Mouse (Mus musculus) 3134 (cell line): Measurements from ENCODE around the gene Cltc.

Experiments
- DNase-seq: peaks from one replicate; pipeline ENCODE4 v3.0.0-alpha.2; 2011; ENCODE audit warnings: low spot score; ENCODE audit not compliant: insufficient read length; ENCODE audit errors: extremely low read depth

Cltc gene

DNA sequence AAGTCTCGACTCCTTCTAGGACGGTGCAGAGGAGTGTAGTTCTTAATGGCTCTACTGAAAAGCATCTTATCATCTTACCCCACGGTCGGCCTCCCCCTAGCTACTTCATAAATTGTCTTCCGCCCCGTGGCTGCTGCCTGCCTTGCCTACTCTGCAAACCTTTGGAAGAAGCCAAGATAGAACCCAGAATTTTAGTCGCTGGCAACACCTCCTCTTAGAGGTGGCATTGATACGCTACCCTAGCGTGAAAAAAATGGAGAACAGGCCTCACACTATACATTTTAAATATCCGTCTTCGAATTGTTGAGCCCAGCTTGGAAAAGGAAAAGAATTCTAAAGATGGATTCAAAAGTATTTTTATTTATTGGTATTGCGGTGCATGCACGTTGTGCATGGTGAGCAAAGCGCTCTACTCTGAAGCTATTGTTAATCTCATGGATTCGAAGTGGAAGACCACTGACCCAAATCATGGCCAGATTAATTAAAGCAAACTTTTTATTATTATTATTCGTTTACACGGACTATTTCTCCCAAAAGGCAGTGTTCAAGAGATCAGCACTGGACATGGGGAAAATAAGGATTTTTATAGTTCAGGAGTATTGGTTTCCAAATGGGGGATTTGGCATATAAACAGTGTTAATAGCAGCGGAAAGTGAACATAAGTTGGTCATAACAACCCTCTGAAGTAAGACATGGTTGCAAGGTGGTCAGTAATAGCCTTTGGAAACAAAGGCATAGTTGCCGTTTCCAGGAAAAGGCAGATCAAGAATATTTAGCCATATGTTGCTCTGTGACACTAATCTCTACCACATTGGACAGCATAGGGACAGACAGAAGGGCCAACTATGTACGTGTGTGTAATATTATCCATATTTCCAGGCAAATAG lies 73.0 kb downstream of the Cltc start:
- no peak for DNase-seq

DNA sequence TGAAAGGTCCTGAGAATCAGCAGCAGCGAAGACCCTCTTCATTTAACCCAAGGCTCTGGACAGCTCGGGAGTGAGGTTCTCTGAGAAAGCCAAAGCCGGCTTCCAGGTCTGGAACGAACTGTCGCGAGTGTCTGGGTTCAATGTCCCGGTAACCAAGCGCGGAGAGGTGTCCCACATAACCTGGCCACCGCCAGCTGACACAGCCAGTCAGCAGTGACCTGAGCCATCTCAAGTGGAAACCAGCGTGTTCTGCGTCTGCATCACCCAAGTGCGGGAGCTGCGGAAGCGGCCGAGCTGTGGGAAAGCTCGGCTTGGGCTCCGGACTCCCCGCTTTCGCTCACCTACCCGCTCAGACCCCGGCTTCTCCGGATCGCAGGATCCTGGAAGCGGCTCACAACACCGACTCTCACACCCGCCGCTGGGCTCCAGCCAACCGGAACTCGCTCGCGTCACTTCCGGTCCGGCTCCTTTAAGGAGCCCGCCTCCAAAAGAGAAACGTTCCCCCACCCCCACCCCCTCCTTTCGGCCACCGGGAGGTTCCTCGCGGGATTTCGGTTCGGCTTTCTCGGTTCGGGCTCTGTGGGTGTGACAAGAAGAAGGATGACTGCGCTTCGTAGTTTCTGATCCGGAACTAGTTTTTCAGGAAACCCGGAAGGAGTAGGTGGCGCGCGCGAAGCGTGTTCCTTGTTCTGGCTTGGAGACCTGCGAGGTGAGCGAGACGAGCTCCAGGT lies 73.8 kb downstream of the Cltc start, which contains the start of the genes Vmp1 and Ptrh2:
Gene Vmp1 (minus strand): TSS at position 442 of the 731 bp plus-strand sequence.
Gene Ptrh2 (plus strand): TSS at position 591 of the 731 bp plus-strand sequence.
- peak; percentile 100 for DNase-seq

DNA sequence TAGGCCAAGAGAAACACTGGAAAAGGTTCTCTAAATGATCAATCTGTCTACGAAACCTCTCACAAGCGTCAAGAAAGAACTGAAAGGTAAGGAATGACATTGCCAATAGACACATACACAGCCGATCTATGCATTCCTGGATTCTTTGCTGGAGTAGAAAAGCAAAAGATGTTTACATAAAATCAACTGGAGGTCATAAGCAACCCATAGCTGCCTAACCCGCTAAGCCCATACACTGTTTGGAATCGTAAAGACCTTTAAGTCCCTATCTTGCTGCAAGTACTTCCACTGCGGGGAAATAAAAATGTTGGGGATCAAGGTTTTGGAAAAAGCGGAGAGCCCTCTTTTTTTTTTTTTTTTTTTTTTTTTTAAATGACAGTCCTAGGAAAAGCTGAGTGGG lies 74.5 kb downstream of the Cltc start:
- DNase-seq = no peak

DNA sequence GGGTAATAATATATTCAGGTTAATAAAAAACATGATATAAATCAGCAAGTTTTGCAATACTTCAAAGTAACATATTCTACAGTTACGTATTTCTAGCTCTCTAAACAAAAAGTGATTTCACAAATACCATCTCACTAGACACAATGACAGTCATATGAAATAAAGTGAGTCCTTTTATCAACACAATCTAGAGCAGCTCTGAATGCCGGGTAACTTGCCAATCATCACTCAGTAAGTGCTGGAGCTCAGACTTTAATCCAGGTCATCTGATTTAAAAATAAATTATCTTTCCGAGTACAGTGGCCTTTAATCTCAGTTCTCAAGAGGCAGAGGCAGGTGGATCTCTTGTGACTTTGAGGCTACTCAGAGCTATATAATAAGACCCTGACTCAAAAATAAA lies 75.9 kb downstream of the Cltc start:
- DNase-seq = no peak

DNA sequence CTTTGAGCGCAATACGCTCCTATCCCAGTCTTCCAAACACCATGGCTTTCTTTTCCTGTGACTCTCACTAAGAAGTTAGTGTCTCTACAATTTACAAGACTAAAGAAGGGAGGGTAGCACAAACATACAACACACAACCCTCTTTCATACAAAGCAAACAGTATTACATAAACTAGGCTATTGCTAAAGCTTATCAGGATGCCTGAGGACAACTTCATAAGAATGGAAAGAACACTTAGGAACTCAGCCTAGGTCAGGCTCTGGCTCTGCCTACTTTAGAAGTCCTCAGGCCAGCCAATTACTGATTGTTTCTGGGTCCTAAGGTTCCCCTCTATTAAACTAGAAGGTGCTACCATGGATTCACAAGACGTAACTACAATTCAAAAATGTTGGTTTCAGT lies 76.6 kb downstream of the Cltc start:
- DNase-seq = no peak

DNA sequence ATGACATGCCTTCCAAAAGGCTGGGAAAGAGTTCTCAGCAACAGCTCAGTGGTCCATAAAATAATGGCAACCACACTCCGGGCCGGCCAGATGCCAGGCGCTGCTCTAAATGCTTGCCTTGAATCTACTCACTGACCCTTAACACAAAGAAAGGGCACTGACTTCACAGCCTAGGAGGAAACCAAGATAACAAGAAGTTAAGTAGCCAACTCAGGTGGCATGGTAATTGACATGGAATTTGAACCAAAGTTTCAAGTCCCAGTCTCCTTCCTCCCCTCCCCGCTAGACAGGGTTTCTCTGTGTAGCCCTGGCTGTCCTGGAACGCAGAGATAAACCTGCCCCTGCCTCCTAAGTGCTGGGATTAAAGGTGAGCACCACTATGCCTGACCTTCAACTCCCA lies 78.4 kb downstream of the Cltc start:
- DNase-seq = no peak

DNA sequence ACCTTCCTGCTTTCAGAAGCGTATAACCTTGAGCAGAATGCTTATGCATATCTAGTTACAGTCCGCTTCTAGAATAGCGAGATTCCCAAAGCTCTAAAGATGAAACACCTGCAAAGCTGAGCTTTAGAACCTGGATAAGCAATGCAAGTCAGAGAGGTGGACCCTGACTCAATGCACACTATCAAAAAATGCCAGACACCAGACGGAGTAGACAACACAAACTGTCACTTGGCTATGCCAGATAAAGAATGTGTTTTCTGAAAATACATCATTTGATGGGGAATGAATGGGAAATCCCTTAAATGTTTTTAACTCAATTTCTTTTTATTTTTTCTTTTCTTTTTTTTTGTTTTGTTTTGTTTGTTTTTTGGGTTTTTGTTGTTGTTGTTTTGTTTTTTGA lies 81.8 kb downstream of the Cltc start:
- no peak for DNase-seq

GRCm38 (mm10) chr11:86672772-86673171 lies 84.6 kb downstream of the Cltc start:
- no peak for DNase-seq

GRCm38 (mm10) chr11:86671041-86671675 lies 86.2 kb downstream of the Cltc start:
- DNase-seq = no peak

DNA sequence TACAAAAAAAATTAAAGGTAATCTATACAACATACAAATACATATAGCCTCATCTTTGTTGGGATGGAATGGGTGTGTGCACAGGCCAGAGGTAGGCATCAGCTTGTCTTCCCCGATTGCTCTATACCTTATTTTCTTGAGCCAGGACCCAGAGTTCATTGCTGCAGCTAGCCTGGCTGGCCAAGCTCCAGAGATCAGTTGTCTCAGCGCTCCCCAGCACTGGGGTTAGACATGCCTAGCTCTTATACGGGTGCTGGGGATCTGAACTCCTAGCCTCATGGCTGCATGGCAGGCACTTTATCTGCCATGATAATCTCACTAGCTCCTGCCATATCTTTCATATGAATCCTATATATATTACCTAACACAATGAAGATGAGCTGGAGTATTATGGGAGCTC lies 89.2 kb downstream of the Cltc start:
- no peak for DNase-seq

GRCm38 (mm10) chr11:86667553-86667952 lies 89.8 kb downstream of the Cltc start:
- no peak for DNase-seq

DNA sequence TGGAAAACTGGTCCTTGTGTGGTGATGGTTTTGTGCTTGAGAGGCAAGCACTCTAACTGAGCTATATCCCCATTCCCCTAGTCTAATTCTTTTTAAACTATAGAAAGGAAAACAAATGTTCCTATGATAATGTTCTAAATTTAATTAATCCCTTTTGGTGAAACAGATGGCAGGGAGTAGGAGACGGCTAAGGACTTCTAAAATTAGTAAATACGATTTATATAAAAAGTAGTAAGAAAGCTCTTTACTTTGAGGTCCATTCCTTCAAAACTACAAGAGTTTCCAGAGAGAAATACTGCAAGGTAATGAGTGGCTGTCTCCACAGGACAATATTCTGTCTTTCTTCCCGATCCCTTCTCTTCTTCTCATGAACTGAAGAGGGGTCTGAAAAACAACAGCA lies 93.0 kb downstream of the Cltc start:
- no peak for DNase-seq

DNA sequence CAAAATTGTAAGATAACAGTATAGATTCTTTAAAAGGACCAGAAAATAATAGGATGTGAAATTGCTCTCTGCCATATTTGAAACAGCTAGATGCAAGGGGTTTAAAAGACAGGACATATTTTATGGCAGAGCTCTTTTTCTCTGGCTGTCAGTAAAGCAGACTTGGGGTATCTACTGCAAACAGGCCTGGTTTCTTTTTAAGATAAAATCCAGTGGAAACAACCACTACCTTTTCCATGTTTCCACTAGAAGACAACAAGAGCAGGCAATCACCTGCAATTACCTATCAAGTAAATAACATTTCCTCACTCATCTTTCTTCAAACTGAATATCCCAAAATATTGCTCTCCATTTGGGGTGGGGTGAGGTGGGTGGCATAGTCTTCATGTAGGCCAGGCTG lies 93.4 kb downstream of the Cltc start:
- DNase-seq = no peak

DNA sequence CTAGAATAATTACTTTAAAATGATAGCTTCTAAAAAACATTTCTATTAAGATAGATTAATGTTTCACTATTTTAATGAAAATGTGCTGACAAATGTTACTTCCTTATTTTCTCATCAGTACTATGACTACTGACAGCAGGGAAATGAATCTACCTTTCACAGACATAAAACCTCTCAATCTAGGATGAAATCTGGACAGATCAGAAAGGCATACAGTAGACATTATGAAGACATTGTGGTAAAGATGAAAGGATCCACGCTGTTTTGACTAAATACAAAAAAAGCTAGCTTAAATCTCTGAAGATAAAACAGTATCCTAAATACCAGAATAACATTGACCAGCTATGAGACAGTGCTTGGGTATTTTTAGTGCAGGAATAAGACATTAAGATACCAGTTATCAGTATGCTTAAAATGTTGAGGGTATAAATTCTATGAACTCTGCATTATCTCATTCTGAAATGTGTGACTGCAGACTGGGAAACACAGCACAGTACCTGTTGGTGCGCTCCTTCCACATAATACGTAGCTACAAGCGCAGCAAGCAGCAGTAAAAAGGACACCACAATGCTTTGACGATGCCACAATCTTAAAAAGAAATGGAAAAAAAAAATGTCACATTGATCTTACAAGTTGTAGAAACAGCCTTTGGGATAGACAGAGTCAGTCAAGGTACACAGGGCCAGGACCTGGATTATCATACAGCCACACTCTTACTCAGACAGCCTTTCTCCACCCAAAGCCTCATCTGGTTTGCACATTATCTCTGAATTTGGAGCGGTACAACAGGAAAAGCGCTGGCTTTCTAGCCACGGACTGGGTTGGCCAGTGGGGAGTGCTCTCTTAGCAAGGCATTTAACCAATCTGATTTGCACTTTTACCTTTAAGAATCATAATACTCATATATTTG lies 94.1 kb downstream of the Cltc start:
- no peak for DNase-seq

DNA sequence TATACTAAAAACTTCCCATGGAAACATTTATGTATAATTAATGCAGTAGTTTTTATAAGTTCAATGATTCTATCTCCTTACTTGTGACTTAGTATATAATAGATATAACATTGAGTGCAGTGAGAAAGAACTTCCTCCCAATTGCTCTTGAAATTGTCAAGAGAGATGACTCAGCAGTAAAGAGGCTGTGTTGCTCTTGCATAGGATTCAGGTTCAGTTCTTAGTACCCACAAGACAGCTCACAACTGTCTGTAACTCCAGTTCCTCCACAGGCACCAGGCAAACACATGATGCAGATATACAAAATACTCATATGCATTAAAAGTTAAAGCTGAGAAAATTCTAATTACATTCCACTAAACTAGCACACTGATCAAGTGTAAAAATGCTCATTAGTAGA lies 99.5 kb downstream of the Cltc start:
- no peak for DNase-seq

- DNase-seq = no peak
These were observed 100.4 kb downstream of the Cltc start for GRCm38 (mm10) chr11:86656849-86657567.

DNA sequence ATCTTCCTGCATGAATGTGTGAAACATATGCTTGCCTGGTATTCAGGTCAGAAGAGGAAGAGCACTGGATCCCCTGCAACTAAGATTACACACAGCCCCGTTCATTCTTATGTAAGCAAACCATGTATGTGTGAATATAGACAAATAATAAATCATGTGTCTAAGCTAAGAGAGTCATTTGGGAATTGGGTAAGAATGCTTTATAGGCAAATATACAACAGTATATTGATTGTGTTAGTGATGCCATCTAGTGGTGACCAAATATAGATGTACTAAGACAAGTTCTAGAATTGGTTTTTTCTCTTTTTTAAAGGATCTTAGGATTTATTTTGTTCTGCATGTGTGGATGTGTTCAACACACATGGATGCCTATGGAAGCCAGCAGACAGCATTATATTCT lies 101.7 kb downstream of the Cltc start:
- DNase-seq = peak; percentile 10

- DNase-seq = peak; percentile 27
These were observed 103.3 kb downstream of the Cltc start for GRCm38 (mm10) chr11:86654096-86654495.

DNA sequence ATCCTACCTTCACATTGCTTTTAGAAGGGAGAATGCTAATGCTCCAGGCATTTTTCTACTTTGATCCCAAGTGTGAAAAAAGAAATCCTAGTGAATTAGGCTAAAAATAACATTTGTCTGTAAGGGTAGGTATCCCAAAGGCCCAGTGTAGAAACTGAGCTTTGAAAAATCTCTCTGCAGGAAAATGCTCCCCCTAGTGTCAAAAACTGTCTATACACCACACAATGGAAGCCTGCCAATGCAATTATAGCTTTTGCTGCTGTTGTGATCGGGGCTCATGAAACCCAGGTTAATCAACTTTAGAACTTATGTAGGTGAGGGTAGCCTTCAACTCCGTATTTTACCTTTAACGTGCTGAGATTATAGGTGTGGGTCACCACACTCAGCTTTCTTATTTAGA lies 103.9 kb downstream of the Cltc start:
- DNase-seq = peak; percentile 37

- DNase-seq = peak; percentile 57
These were observed 104.8 kb downstream of the Cltc start for GRCm38 (mm10) chr11:86652578-86652979.
